Mouse (Mus musculus) liver, embryonic 14.5 days (tissue): ENCODE measurements around the gene Fcf1.

Experiments used
- CTCF ChIP-seq: IDR thresholded peaks from 2 replicates; pipeline ENCODE4 v1.5.1; 2016; ENCODE audit warnings: antibody characterized with exemption, low read depth, control low read depth
- EP300 ChIP-seq: IDR thresholded peaks from 2 replicates; pipeline ENCODE4 v1.6.1; 2016; ENCODE audit warnings: antibody characterized with exemption, low read depth

DNA sequence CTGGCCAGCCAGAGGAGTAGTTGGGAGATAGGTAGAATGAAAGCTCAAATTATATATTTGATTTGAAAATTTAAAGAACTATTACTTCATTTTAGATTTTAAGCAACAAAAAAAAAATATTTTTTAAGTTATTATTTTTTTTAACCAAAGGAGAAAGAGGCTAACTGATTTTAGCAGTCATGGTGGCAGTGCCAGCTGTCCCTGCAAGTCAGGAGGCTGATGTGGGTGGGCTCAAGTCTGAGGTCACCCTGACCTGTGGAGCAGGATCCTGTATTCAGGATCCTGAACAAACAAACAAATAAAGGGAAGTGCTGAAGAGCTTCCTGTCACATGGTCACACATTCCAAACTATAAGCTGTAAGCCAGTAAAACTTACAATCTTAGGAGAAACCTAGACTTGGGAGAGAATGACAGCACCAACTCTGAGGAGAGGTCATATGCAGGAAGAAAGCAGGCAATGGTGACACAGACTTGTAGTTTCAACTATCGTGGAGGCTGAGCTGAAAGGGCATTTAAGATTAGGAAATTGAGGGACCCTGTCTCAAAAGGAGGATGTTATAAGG, 11.8 kb upstream of the Fcf1 start:
- TF ChIP-seq CTCF (no peak), EP300 (no peak)
